Mouse (Mus musculus) lung, postnatal 0 days (tissue): ENCODE measurements around the gene Cmah. TPM values are rescaled to one million over a fixed set of nuclear protein-coding genes. Genes with fewer than 3 reads are reported as not detected.
"Not testable (repeated sequence)": the region's sequence is repeated elsewhere in the genome, so short reads cannot be mapped to it uniquely, and the experiment has no call there.

Experiments
- ATAC-seq: fragments of 200-750 bp; cut with Nextera tagmentation; 2 replicates; pipeline ENCODE4 v1.8.0; 2017; ENCODE audit warnings: moderate library complexity
- DNase-seq: peaks from one replicate; pipeline ENCODE4 v3.0.0-alpha.2; 2016; ENCODE audit warnings: low spot score
- H3K27ac ChIP-seq: fragments of 300-500 bp; sonication (generic); 2 replicates; pipeline ENCODE4 v1.5.1; 2014; ENCODE audit warnings: antibody characterized with exemption, mild to moderate bottlenecking, low read length, mixed read lengths
- H3K27me3 ChIP-seq: fragments of 300-500 bp; sonication (generic); replicated peaks from 2 replicates; pipeline ENCODE4 v1.6.1; 2014; ENCODE audit warnings: low read length, mixed read lengths; ENCODE audit not compliant: insufficient read depth
- H3K36me3 ChIP-seq: fragments of 300-500 bp; sonication (generic); 2 replicates; pipeline ENCODE4 v1.6.1; 2014; ENCODE audit warnings: low read length, mixed read lengths; ENCODE audit not compliant: insufficient read depth
- H3K4me1 ChIP-seq: fragments of 300-500 bp; sonication (generic); 2 replicates; pipeline ENCODE4 v1.6.1; 2014; ENCODE audit warnings: antibody characterized with exemption, low read depth, low read length, mixed read lengths; ENCODE audit not compliant: insufficient read depth
- H3K4me2 ChIP-seq: fragments of 300-500 bp; sonication (generic); replicated peaks from 2 replicates; pipeline ENCODE4 v1.6.1; 2014; ENCODE audit warnings: low read depth, mild to moderate bottlenecking, low read length, moderate library complexity, mixed read lengths
- H3K4me3 ChIP-seq: fragments of 300-500 bp; sonication (generic); 2 replicates; pipeline ENCODE4 v1.5.1; 2014; ENCODE audit warnings: low read depth, low read length
- H3K9ac ChIP-seq: fragments of 300-500 bp; sonication (generic); replicated peaks from 2 replicates; pipeline ENCODE4 v1.6.1; 2014; ENCODE audit warnings: low read depth, mild to moderate bottlenecking
- H3K9me3 ChIP-seq: fragments of 300-500 bp; sonication (generic); 2 replicates; pipeline ENCODE4 v1.6.1; 2016; ENCODE audit warnings: low read length, mixed read lengths
- CTCF ChIP-seq: IDR thresholded peaks from 2 replicates; pipeline ENCODE4 v1.5.1; 2016; ENCODE audit warnings: antibody characterized with exemption, mild to moderate bottlenecking
- EP300 ChIP-seq: IDR thresholded peaks from 2 replicates; pipeline ENCODE4 v1.6.1; 2016; ENCODE audit warnings: antibody characterized with exemption, mild to moderate bottlenecking, control low read depth
- WGBS: fragments of 180-500 bp; shearing (Covaris S2); extraction: QIAGEN DNeasy Blood & Tissue Kit; methylation state at CpG from one replicate; pipeline ENCODE4 v1.1.7; 2014; 5-methylcytosine and 5-hydroxymethylcytosine counted together
- polyA plus RNA-seq: library from polyadenylated mRNA; unstranded; fragments of >200 nt; fragmentation: Nextera tagmentation; extraction: Ambion mirVana; gene quantifications from 2 replicates; pipeline ENCODE4 v1.2.1, GENCODE M21; 2015

Gene Cmah
- polyA plus RNA-seq, 1 experiment from 2014 or later = 0.74 TPM

DNA sequence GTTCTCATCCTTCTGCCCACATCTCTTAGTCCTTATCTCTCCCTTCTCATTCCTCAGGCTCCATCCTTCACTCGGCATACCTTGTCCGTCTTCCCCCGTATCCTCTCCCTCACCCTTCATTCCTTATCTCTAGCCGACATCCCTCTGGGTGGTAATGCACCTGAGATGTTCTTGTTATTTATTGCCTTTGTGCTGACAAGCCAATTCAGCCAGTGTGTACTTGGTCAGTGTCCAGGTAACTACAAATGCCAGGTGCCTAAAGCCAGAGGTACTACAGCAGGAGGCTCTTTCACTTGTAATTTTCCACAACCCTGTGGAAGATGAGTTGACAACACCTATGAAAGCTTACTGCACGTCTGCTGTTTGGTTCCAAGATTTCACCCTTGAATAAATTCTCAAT lies 64.7 kb downstream of the Cmah start:
- Histone ChIP-seq H3K27ac (no peak overlapping the region), H3K4me3 (no peak overlapping the region), H3K9ac (no peak overlapping the region), H3K4me2 (no peak overlapping the region), H3K36me3 (no peaks in the 10 kb centered on the region), H3K27me3 (no peaks in the 10 kb centered on the region), H3K9me3 (no peaks in the 10 kb centered on the region), H3K4me1 (no peaks in the 10 kb centered on the region)
- DNase-seq (no peak), ATAC-seq (no peak)
- TF ChIP-seq EP300 (no peak), CTCF (no peak)
- whole genome bisulfite sequencing = 55% methylated on average over 5 of the region's 5 CpGs

DNA sequence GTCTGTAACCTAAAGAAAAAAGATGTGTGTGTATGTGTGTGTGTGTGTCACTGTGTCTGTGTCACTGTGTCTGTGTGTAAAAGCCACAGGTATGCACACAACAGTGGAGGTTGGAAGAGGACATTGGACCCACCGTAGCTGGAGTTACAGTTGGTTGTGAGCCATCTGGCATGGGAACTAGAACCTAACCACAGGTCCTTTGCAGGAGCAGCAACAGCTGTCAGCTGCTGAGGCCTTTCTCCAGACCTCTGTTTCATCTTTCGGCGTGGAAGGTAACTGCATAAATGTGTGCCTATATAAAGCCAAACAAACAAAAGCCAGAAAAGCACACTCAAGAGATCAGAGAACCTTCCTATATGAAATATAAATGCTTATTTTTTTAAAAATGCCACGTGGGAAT lies 65.5 kb downstream of the Cmah start:
- H3K4me2 ChIP-seq = no peak overlapping the region
- no peak overlapping the region for H3K27ac ChIP-seq
- no peaks in the 10 kb centered on the region for H3K9me3 ChIP-seq
- ATAC-seq (no peak), DNase-seq (no peak)
- H3K4me1 ChIP-seq = no peaks in the 10 kb centered on the region
- H3K36me3 ChIP-seq = no peaks in the 10 kb centered on the region
- no peak for TF ChIP-seq CTCF
- no peak for TF ChIP-seq EP300
- no peaks in the 10 kb centered on the region for H3K27me3 ChIP-seq
- 56% methylated on average over 4 of the region's 4 CpGs for whole genome bisulfite sequencing
- no peak overlapping the region for H3K4me3 ChIP-seq
- H3K9ac ChIP-seq = no peak overlapping the region

- Histone ChIP-seq H3K36me3 (no peaks in the 10 kb centered on the region), H3K4me1 (no peaks in the 10 kb centered on the region), H3K4me2 (no peak overlapping the region), H3K4me3 (no peak overlapping the region), H3K9ac (no peak overlapping the region), H3K27me3 (no peaks in the 10 kb centered on the region), H3K27ac (no peak overlapping the region), H3K9me3 (no peaks in the 10 kb centered on the region)
- no peak for TF ChIP-seq EP300
- no peak for TF ChIP-seq CTCF
- WGBS = 16% methylated on average over 4 of the region's 4 CpGs
- ATAC-seq (no peak), DNase-seq (peak; percentile 15)
Observed at GRCm38 (mm10) chr13:24393055-24393454, 65.9 kb downstream of the Cmah start.

- TF ChIP-seq CTCF (no peak), EP300 (no peak)
- DNase-seq = no peak
- WGBS = 56% methylated on average over 4 of the region's 4 CpGs
Observed at GRCm38 (mm10) chr13:24395815-24396214, 68.6 kb downstream of the Cmah start.

DNA sequence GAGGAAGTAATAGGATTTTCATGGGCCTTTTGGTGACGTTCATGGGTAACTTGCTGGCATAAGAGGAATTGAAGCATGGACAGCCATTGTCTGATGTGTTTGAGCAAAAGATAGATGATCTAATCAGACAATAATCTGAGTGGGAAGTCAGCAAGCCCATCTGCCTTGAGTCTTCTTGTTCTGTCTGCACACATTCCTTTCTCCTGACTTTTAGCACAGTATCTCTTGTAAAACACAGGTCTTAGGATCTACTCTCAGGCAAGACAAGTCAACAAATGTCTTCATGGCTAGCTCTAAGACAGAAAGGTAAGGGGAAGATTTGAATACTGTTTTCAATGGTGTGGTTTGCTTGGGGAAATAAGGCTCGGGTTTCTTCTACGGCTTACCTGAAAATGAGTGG lies 70.0 kb downstream of the Cmah start:
- Histone ChIP-seq H3K36me3 (no peaks in the 10 kb centered on the region), H3K9ac (no peak overlapping the region), H3K9me3 (no peaks in the 10 kb centered on the region), H3K27me3 (no peaks in the 10 kb centered on the region), H3K27ac (no peak overlapping the region), H3K4me1 (no peaks in the 10 kb centered on the region), H3K4me2 (no peak overlapping the region), H3K4me3 (no peak overlapping the region)
- no peak for ATAC-seq
- DNase-seq = no peak
- WGBS = 84% methylated on average over 3 of the region's 3 CpGs
- TF ChIP-seq CTCF = no peak
- no peak for TF ChIP-seq EP300

More at GRCm38 (mm10) chr13:24395815-24396214, 68.6 kb downstream of the Cmah start:
- Histone ChIP-seq H3K9ac (no peak overlapping the region), H3K9me3 (no peaks in the 10 kb centered on the region), H3K4me3 (no peak overlapping the region), H3K4me2 (no peak overlapping the region), H3K36me3 (no peaks in the 10 kb centered on the region), H3K27ac (no peak overlapping the region), H3K4me1 (no peaks in the 10 kb centered on the region), H3K27me3 (no peaks in the 10 kb centered on the region)
- ATAC-seq = no peak

- Histone ChIP-seq H3K36me3 (no peaks in the 10 kb centered on the region), H3K4me1 (no peaks in the 10 kb centered on the region), H3K9ac (no peak overlapping the region), H3K4me2 (no peak overlapping the region), H3K27me3 (no peaks in the 10 kb centered on the region), H3K27ac (no peak overlapping the region), H3K9me3 (no peaks in the 10 kb centered on the region), H3K4me3 (no peak overlapping the region)
- TF ChIP-seq EP300 = no peak
- TF ChIP-seq CTCF = no peak
- ATAC-seq = no peak
- DNase-seq = no peak
- WGBS = 64% methylated on average over 3 of the region's 3 CpGs
Observed at GRCm38 (mm10) chr13:24398488-24398887, 71.3 kb downstream of the Cmah start.

- not testable (repeated sequence) for DNase-seq, H3K4me1 ChIP-seq, H3K27me3 ChIP-seq, H3K36me3 ChIP-seq, H3K4me3 ChIP-seq, H3K27ac ChIP-seq, ATAC-seq, H3K9me3 ChIP-seq, H3K9ac ChIP-seq
- 0 out of 2 replicates have a peak overlapping the region, but pooled peaks have one; percentile 14 for H3K4me2 ChIP-seq
- 14% methylated on average over 11 of the region's 11 CpGs for WGBS
Observed at GRCm38 (mm10) chr13:24401821-24402220, 74.6 kb downstream of the Cmah start.
